Mouse (Mus musculus): ENCODE results near the gene Popdc3. TPM values are rescaled to one million over a fixed set of nuclear protein-coding genes. Genes with fewer than 3 reads are reported as not detected.

Gene Popdc3
- 0.30 TPM for polyA plus RNA-seq (2014; fragmentation: Illumina TruSeq; extraction: RNeasy Lipid Tissue Mini Kit (QIAGEN cat#74804); ENCODE audit: low replicate concordance)

GRCm38 (mm10) chr10:45177798-45178197 lies at the start of gene Popdc3:
Popdc3 (plus strand) TSS chr10:45178098.

GRCm38 (mm10) chr10:45335434-45336422 lies 157.8 kb downstream of the Popdc3 start, which contains the start of gene Bves:
Bves (plus strand) TSS chr10:45335772.

Other genes starting within 250 kb of the Popdc3 start
- 6.0 TPM for gene Prep, start 110.9 kb upstream of the Popdc3 start, polyA plus RNA-seq (2014; fragmentation: Illumina TruSeq; extraction: RNeasy Lipid Tissue Mini Kit (QIAGEN cat#74804); ENCODE audit: low replicate concordance)
- gene Bves, start 157.7 kb downstream of the Popdc3 start, polyA plus RNA-seq (2014; fragmentation: Illumina TruSeq; extraction: RNeasy Lipid Tissue Mini Kit (QIAGEN cat#74804); ENCODE audit: low replicate concordance) = 3.3 TPM